Comparison of ENCODE assay signal across 9 mouse cellular contexts in genomic region chr15:101553169-101553568, GRCm38 (mm10). TPM values are rescaled to one million over a fixed set of nuclear protein-coding genes. Genes with fewer than 3 reads are reported as not detected.
DNase-seq lines count a peak whose midpoint lies in the region; ATAC-seq and TF ChIP-seq lines count a peak whose summit lies in the region.
"Had no signal": no experiment of that assay in that cellular context is flagged by ENCODE, and none has a peak within 500 bp of the region (broad histone marks: within the 10 kb centered on the region; RNA-seq: fewer than 3 reads in every experiment).

No protein-coding gene starts in this region.

- under 1% methylated on average over 11 of the region's 11 CpGs for WGBS in heart, embryonic 11.5 days (ENCODE audit: insufficient replicate concordance)
- WGBS in heart, embryonic 12.5 days, result under 1% methylated on average over 11 of the region's 11 CpGs
- 0% methylated on average over 11 of the region's 11 CpGs for WGBS in midbrain, embryonic 12.5 days
- 7% methylated on average over 11 of the region's 11 CpGs for WGBS in cerebellum, adult 2 months

- no peak for TF ChIP-seq POLR2A in cerebellum, adult 2 months (IDR thresholded peaks at IDR 0.05; ENCODE audit: borderline replicate concordance, insufficient read depth, low read length)

- ATAC-seq in heart, embryonic 11.5 days (replicated peaks; ENCODE audit: insufficient number of reproducible peaks, low FRiP score, low TSS enrichment), result no peak
- no peak for ATAC-seq in heart, embryonic 12.5 days (ENCODE audit: insufficient number of reproducible peaks, low FRiP score)
- ATAC-seq in midbrain, embryonic 12.5 days (ENCODE audit: low FRiP score, low read depth), result peak; percentile 38; the same call in 1 of the 2 replicates

- H3K27me3 ChIP-seq in heart, embryonic 11.5 days (ENCODE audit: control insufficient read depth, insufficient read depth, low read length), result peaks cover 44% of the 10 kb centered on the region
- H3K27me3 ChIP-seq in heart, embryonic 12.5 days (replicated peaks), result peaks cover 78% of the 10 kb centered on the region
- peaks cover 19% of the 10 kb centered on the region for H3K27me3 ChIP-seq in midbrain, embryonic 12.5 days
- H3K27me3 ChIP-seq in cerebellum, adult 2 months (ENCODE audit: control insufficient read depth, insufficient read depth, low read length), result no peaks in the 10 kb centered on the region

- H3K4me2 ChIP-seq in heart, embryonic 11.5 days, result peak overlapping the region; percentile 16; the same call in 1 of the 2 replicates
- H3K4me2 ChIP-seq in heart, embryonic 12.5 days, result peak overlapping the region; percentile 37
- H3K4me2 ChIP-seq in midbrain, embryonic 12.5 days (replicated peaks), result peak overlapping the region; percentile 39

- H3K27ac ChIP-seq in heart, embryonic 11.5 days (ENCODE audit: low read depth, low read length), result no peak overlapping the region
- no peak overlapping the region for H3K27ac ChIP-seq in heart, embryonic 12.5 days (ENCODE audit: poor library complexity, severe bottlenecking)
- H3K27ac ChIP-seq in midbrain, embryonic 12.5 days (replicated peaks), result no peak overlapping the region
- no peak overlapping the region for H3K27ac ChIP-seq in cerebellum, adult 2 months (ENCODE audit: insufficient read depth, low read length)

- H3K4me1 ChIP-seq in heart, embryonic 11.5 days (ENCODE audit: control insufficient read depth, insufficient read depth, low read length), result no peaks in the 10 kb centered on the region
- peaks cover 7% of the 10 kb centered on the region for H3K4me1 ChIP-seq in heart, embryonic 12.5 days (replicated peaks)
- H3K4me1 ChIP-seq in midbrain, embryonic 12.5 days, result peaks cover 16% of the 10 kb centered on the region
- H3K4me1 ChIP-seq in cerebellum, adult 2 months (ENCODE audit: control insufficient read depth, insufficient read depth, low read length), result no peaks in the 10 kb centered on the region

- H3K36me3 ChIP-seq in heart, embryonic 11.5 days (ENCODE audit: control insufficient read depth, insufficient read depth, low read length), result no peaks in the 10 kb centered on the region
- no peaks in the 10 kb centered on the region for H3K36me3 ChIP-seq in heart, embryonic 12.5 days
- H3K36me3 ChIP-seq in midbrain, embryonic 12.5 days, result no peaks in the 10 kb centered on the region

- H3K9me3 ChIP-seq in heart, embryonic 11.5 days (replicated peaks; ENCODE audit: control insufficient read depth, low read length), result no peaks in the 10 kb centered on the region
- no peaks in the 10 kb centered on the region for H3K9me3 ChIP-seq in heart, embryonic 12.5 days (replicated peaks)
- no peaks in the 10 kb centered on the region for H3K9me3 ChIP-seq in midbrain, embryonic 12.5 days

- H3K4me3 ChIP-seq in heart, embryonic 11.5 days (ENCODE audit: low read depth, low read length), result no peak overlapping the region
- no peak overlapping the region for H3K4me3 ChIP-seq in heart, embryonic 12.5 days
- 0 out of 2 replicates have a peak overlapping the region, but pooled peaks have one; percentile 5 for H3K4me3 ChIP-seq in midbrain, embryonic 12.5 days
- H3K4me3 ChIP-seq in cerebellum, adult 2 months (replicated peaks; ENCODE audit: insufficient read depth, low read depth, low read length), result no peak overlapping the region

- H3K9ac ChIP-seq in heart, embryonic 11.5 days (ENCODE audit: low read depth, low read length), result no peak overlapping the region
- H3K9ac ChIP-seq in heart, embryonic 12.5 days, result no peak overlapping the region
- 0 out of 2 replicates have a peak overlapping the region, but pooled peaks have one; percentile 6 for H3K9ac ChIP-seq in midbrain, embryonic 12.5 days (replicated peaks)

- no peak for DNase-seq in heart, adult 8-10 months (ENCODE audit: low spot score)
- DNase-seq in c-Kit-positive CD71-negative TER-119-negative erythroid progenitor cells, embryonic 14.5 days (ENCODE audit: low read depth), result peak; percentile 20
- peak; percentile 70 for DNase-seq in kidney, postnatal 10 days
- peak; percentile 53 for DNase-seq in thymus, postnatal 0 days (ENCODE audit: low spot score)
- no peak for DNase-seq in cerebellum, adult 2 months

- TF ChIP-seq CTCF in cerebellum, adult 2 months (IDR thresholded peaks at IDR 0.05; ENCODE audit: borderline replicate concordance, insufficient read depth, low read depth, low read length), result no peak

RNA-seq across cellular contexts. Expression of gene Krt82, which starts 2.7 kb away (rescaled TPM):
- not detected in 2 replicates for polyA plus RNA-seq in heart, embryonic 11.5 days (2014; fragmentation: Nextera tagmentation; extraction: Ambion mirVana)
- not detected for total RNA-seq in heart, adult 8-10 months (2022)
- polyA plus RNA-seq in heart, embryonic 12.5 days (2016; fragmentation: Nextera tagmentation; extraction: Ambion mirVana), result not detected in 2 replicates
- polyA plus RNA-seq in midbrain, embryonic 12.5 days (2016; fragmentation: Nextera tagmentation; extraction: Ambion mirVana), result not detected in 2 replicates
- 0.05 and 0.08 TPM in 2 replicates for polyA plus RNA-seq in thymus, postnatal 0 days (2015; fragmentation: Nextera tagmentation; extraction: Ambion mirVana)
- polyA plus RNA-seq in cerebellum, adult 2 months (2012; rRNA removed), result not detected in 2 replicates
- total RNA-seq: MEL had no signal

RNA-seq across cellular contexts. Expression of gene Krt90, which starts 9.6 kb away (rescaled TPM):
- polyA plus RNA-seq in heart, embryonic 11.5 days (2014; fragmentation: Nextera tagmentation; extraction: Ambion mirVana), result 0.16 TPM in 1 of 2 replicates, not detected in the other
- not detected for total RNA-seq in heart, adult 8-10 months (2022)
- 0.06 and 0.28 TPM in 2 replicates for polyA plus RNA-seq in heart, embryonic 12.5 days (2016; fragmentation: Nextera tagmentation; extraction: Ambion mirVana)
- polyA plus RNA-seq in midbrain, embryonic 12.5 days (2016; fragmentation: Nextera tagmentation; extraction: Ambion mirVana), result 0.09 and 0.31 TPM in 2 replicates
- polyA plus RNA-seq in thymus, postnatal 0 days (2015; fragmentation: Nextera tagmentation; extraction: Ambion mirVana), result 0.06 and 0.18 TPM in 2 replicates
- polyA plus RNA-seq in cerebellum, adult 2 months (2012; rRNA removed), result 0.03 and 0.08 TPM in 2 replicates
- total RNA-seq: MEL had no signal

RNA-seq across cellular contexts. Expression of gene Krt75, which starts 20.5 kb away (rescaled TPM):
- polyA plus RNA-seq in heart, embryonic 11.5 days (2014; fragmentation: Nextera tagmentation; extraction: Ambion mirVana), result not detected in 2 replicates
- total RNA-seq in heart, adult 8-10 months (2022), result not detected
- polyA plus RNA-seq in heart, embryonic 12.5 days (2016; fragmentation: Nextera tagmentation; extraction: Ambion mirVana), result not detected in 2 replicates
- not detected in 2 replicates for polyA plus RNA-seq in midbrain, embryonic 12.5 days (2016; fragmentation: Nextera tagmentation; extraction: Ambion mirVana)
- polyA plus RNA-seq in thymus, postnatal 0 days (2015; fragmentation: Nextera tagmentation; extraction: Ambion mirVana), result 0.21 and 0.27 TPM in 2 replicates
- not detected in 2 replicates for polyA plus RNA-seq in cerebellum, adult 2 months (2012; rRNA removed)
- total RNA-seq: MEL had no signal

RNA-seq across cellular contexts. Expression of gene Krt84, which starts 20.5 kb away (rescaled TPM):
- not detected in 2 replicates for polyA plus RNA-seq in heart, embryonic 11.5 days (2014; fragmentation: Nextera tagmentation; extraction: Ambion mirVana)
- not detected for total RNA-seq in heart, adult 8-10 months (2022)
- polyA plus RNA-seq in heart, embryonic 12.5 days (2016; fragmentation: Nextera tagmentation; extraction: Ambion mirVana), result not detected in 2 replicates
- polyA plus RNA-seq in midbrain, embryonic 12.5 days (2016; fragmentation: Nextera tagmentation; extraction: Ambion mirVana), result not detected in 2 replicates
- polyA plus RNA-seq in thymus, postnatal 0 days (2015; fragmentation: Nextera tagmentation; extraction: Ambion mirVana), result 0.29 and 0.31 TPM in 2 replicates
- not detected in 2 replicates for polyA plus RNA-seq in cerebellum, adult 2 months (2012; rRNA removed)
- total RNA-seq: MEL had no signal

RNA-seq across cellular contexts. Expression of gene Gm49425, which starts 36.1 kb away (rescaled TPM):
- not detected in 2 replicates for polyA plus RNA-seq in heart, embryonic 11.5 days (2014; fragmentation: Nextera tagmentation; extraction: Ambion mirVana)
- not detected for total RNA-seq in heart, adult 8-10 months (2022)
- polyA plus RNA-seq in heart, embryonic 12.5 days (2016; fragmentation: Nextera tagmentation; extraction: Ambion mirVana), result not detected in 2 replicates
- polyA plus RNA-seq in midbrain, embryonic 12.5 days (2016; fragmentation: Nextera tagmentation; extraction: Ambion mirVana), result not detected in 2 replicates
- polyA plus RNA-seq in thymus, postnatal 0 days (2015; fragmentation: Nextera tagmentation; extraction: Ambion mirVana), result 0.13 and 0.39 TPM in 2 replicates
- not detected in 2 replicates for polyA plus RNA-seq in cerebellum, adult 2 months (2012; rRNA removed)
- total RNA-seq: MEL had no signal

Comparison
In these comparisons a context has a peak if more than half of its experiments do, and no peak if none do; other contexts are left out.
1. DNase-seq: peak in c-Kit-positive CD71-negative TER-119-negative erythroid progenitor cells, embryonic 14.5 days (single experiment), kidney, postnatal 10 days (single experiment) and thymus, postnatal 0 days (single experiment); none in heart, adult 8-10 months (single experiment) and cerebellum, adult 2 months (0 of 2).
2. Peak in every context shown above with its lines, with median percentiles within 50 percentile points of each other: H3K4me2 ChIP-seq.